Mouse (Mus musculus) erythroblast, embryonic 14.5 days (primary cell): ENCODE results near the gene Skap2.

Source experiments
- GATA1 ChIP-seq: IDR thresholded peaks from 2 replicates; pipeline ENCODE4 v1.6.1; 2012; ENCODE audit warnings: low read length, inconsistent platforms, mixed read lengths
- TAL1 ChIP-seq: IDR thresholded peaks from 3 replicates; pipeline ENCODE4 v1.6.1; 2012; ENCODE audit warnings: low read length, inconsistent platforms, mixed read lengths

GRCm38 (mm10) chr6:51816892-51817621, 195.3 kb downstream of the Skap2 start:
- TF ChIP-seq GATA1: no peak
- no peak for TF ChIP-seq TAL1
